Mouse (Mus musculus): ENCODE results near the gene Rap1gap2. TPM values are rescaled to one million over a fixed set of nuclear protein-coding genes. Genes with fewer than 3 reads are reported as not detected.

The Rap1gap2 gene
- total and polyA plus RNA-seq, 3 experiments = 5.8 to 10.1 TPM; not detected in 1

DNA sequence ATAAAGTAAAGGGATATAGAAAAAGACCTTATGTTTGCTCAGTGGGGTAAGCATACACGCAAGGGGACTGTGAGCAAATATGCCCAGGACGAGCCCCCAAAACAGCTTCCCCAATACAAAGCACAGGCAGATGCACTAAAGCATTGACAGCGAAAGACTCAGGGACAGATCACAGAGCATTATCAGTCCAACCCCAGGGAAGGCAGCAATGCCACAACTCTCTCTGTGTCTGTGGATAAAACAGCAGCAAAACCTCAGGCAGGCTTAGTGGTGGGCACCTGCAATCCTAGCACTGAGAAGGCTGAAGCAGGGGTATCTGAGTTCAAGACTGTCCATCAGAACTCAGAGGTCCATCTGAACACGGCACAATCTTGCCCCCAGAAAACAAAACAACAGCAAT is 73.4 kb downstream of the Rap1gap2 start:
- H3K27me3 ChIP-seq (ENCODE audit: control insufficient read depth in 1 of 2, insufficient read depth in 2 of 2, low read length in 2 of 2) = no peaks in the 10 kb centered on the region
- no peaks in the 10 kb centered on the region for H3K9me3 ChIP-seq (replicated peaks; ENCODE audit: insufficient read depth, low read length)
- H3K4me3 ChIP-seq (ENCODE audit: control insufficient read depth in 1 of 2, insufficient read depth in 1 of 2, low read depth in 2 of 2, low read length in 2 of 2) = no peak overlapping the region
- peaks cover 46 to 50% of the 10 kb centered on the region in 2 experiments for H3K4me1 ChIP-seq (ENCODE audit: control insufficient read depth in 1 of 2, insufficient read depth in 2 of 2, low read length in 2 of 2)
- H3K79me2 ChIP-seq (ENCODE audit: control insufficient read depth, insufficient read depth, low read length, poor library complexity) = no peaks in the 10 kb centered on the region; the same call in 1 of the 2 replicates
- TF ChIP-seq MAX (IDR thresholded peaks at IDR 0.05; ENCODE audit: low read length) = no peak
- peak; percentile 94 for TF ChIP-seq EP300 (IDR thresholded peaks at IDR 0.05; ENCODE audit: low read depth in 1 of 2, low read length in 2 of 2)
- peak; percentile 29; the same call in 1 of the 2 replicates for TF ChIP-seq MXI1 (IDR thresholded peaks at IDR 0.05; ENCODE audit: low read depth, low read length)
- TF ChIP-seq UBTF (IDR thresholded peaks at IDR 0.05; ENCODE audit: borderline replicate concordance, insufficient read depth, low read depth, low read length) = no peak
- TF ChIP-seq MAFK (IDR thresholded peaks at IDR 0.05; ENCODE audit: borderline replicate concordance, low read depth, low read length) = peak; percentile 54; the same call in 1 of the 2 replicates
- peak; percentile 93 for TF ChIP-seq RCOR1 (IDR thresholded peaks at IDR 0.05; ENCODE audit: low read depth, low read length)
- TF ChIP-seq SMC3 (IDR thresholded peaks at IDR 0.05; ENCODE audit: low read depth, low read length) = no peak
- no peak for TF ChIP-seq ZMIZ1 (IDR thresholded peaks at IDR 0.05; ENCODE audit: low read depth, low read length)
- TF ChIP-seq ETS1 (IDR thresholded peaks at IDR 0.05; ENCODE audit: low read depth, low read length) = peak; percentile 80; the same call in 1 of the 2 replicates
- TF ChIP-seq GATA1 (IDR thresholded peaks at IDR 0.05; ENCODE audit: low read depth, low read length) = peak; percentile 93
- TF ChIP-seq TCF12 (IDR thresholded peaks at IDR 0.05; ENCODE audit: low read depth, low read length) = peak; percentile 99
- TF ChIP-seq HCFC1 (IDR thresholded peaks at IDR 0.05; ENCODE audit: low read depth, low read length) = peak; percentile 41; the same call in 1 of the 2 replicates
- peak; percentile 96 for TF ChIP-seq TAL1 (IDR thresholded peaks at IDR 0.05; ENCODE audit: low read length)
- TF ChIP-seq SIN3A (IDR thresholded peaks at IDR 0.05; ENCODE audit: low read length) = peak; percentile 66
- TF ChIP-seq GABPA (IDR thresholded peaks at IDR 0.05; ENCODE audit: low read depth, low read length) = no peak
- peaks cover 0 to 46% of the 10 kb centered on the region in 2 experiments; a peak in 2 of 4 replicates for H3K36me3 ChIP-seq (ENCODE audit: control insufficient read depth in 1 of 2, insufficient read depth in 2 of 2, low read length in 2 of 2)
- peak; percentile 79 for DNase-seq (ENCODE audit: low read depth, low spot score)
- H3K27ac ChIP-seq (ENCODE audit: control insufficient read depth, low read depth, low read length) = no peak overlapping the region; the same call in 1 of the 2 replicates
- no peak overlapping the region for H3K9ac ChIP-seq (ENCODE audit: control insufficient read depth, low read depth, low read length, poor library complexity, severe bottlenecking)

DNA sequence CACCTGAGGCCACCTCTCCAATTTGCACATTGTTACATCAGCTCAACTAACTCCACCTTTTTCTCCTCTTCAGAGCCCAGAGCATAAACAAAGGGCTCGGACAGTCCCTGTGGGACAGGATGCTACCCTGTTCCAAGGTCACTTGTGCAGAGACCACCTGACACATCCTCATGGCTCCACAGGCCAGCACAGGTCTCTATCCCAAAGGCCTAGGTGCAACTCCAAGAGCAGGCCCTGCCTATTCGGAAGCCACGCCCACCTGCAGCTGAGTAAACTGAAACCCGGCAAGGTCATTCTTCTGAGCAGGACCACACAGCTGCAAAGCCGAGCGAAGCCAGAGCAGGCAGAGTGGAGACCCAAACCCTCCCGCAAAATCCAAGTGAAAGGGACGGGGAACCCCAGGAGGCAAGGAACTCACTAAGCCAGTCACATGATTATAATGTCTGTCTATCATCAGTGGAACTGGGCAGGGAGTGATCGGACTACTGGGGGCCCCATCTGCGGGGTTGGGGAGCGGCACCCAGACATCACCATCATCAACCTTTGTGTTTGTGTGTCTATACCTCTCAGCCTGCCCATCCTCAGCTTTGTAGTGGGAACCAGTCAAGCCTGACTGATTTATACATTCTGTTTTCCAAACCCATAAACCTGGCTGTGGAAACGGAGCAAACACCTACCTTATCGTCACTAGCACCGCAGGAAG is 74.4 kb downstream of the Rap1gap2 start:
- DNase-seq (ENCODE audit: low read depth, low spot score) = no peak
- no peak overlapping the region for H3K4me3 ChIP-seq (ENCODE audit: control insufficient read depth in 1 of 2, insufficient read depth in 1 of 2, low read depth in 2 of 2, low read length in 2 of 2)
- peaks cover 0 to 46% of the 10 kb centered on the region in 2 experiments; a peak in 2 of 4 replicates for H3K36me3 ChIP-seq (ENCODE audit: control insufficient read depth in 1 of 2, insufficient read depth in 2 of 2, low read length in 2 of 2)
- H3K27ac ChIP-seq (ENCODE audit: control insufficient read depth, low read depth, low read length) = no peak overlapping the region
- H3K79me2 ChIP-seq (ENCODE audit: control insufficient read depth, insufficient read depth, low read length, poor library complexity) = no peaks in the 10 kb centered on the region; the same call in 1 of the 2 replicates
- H3K9me3 ChIP-seq (replicated peaks; ENCODE audit: insufficient read depth, low read length) = no peaks in the 10 kb centered on the region
- no peak overlapping the region for H3K9ac ChIP-seq (ENCODE audit: control insufficient read depth, low read depth, low read length, poor library complexity, severe bottlenecking)
- TF ChIP-seq USF1 (IDR thresholded peaks at IDR 0.05; ENCODE audit: low read depth, low read length) (peak; percentile 36; the same call in 1 of the 2 replicates), MXI1 (IDR thresholded peaks at IDR 0.05; ENCODE audit: low read depth, low read length) (peak; percentile 53), NELFE (IDR thresholded peaks at IDR 0.05; ENCODE audit: low read depth, low read length) (no peak)
- no peaks in the 10 kb centered on the region for H3K27me3 ChIP-seq (ENCODE audit: control insufficient read depth in 1 of 2, insufficient read depth in 2 of 2, low read length in 2 of 2)
- peaks cover 46 to 50% of the 10 kb centered on the region in 2 experiments for H3K4me1 ChIP-seq (ENCODE audit: control insufficient read depth in 1 of 2, insufficient read depth in 2 of 2, low read length in 2 of 2)
